ENCODE assay signal across 8 mouse cellular contexts in the genomic region with DNA sequence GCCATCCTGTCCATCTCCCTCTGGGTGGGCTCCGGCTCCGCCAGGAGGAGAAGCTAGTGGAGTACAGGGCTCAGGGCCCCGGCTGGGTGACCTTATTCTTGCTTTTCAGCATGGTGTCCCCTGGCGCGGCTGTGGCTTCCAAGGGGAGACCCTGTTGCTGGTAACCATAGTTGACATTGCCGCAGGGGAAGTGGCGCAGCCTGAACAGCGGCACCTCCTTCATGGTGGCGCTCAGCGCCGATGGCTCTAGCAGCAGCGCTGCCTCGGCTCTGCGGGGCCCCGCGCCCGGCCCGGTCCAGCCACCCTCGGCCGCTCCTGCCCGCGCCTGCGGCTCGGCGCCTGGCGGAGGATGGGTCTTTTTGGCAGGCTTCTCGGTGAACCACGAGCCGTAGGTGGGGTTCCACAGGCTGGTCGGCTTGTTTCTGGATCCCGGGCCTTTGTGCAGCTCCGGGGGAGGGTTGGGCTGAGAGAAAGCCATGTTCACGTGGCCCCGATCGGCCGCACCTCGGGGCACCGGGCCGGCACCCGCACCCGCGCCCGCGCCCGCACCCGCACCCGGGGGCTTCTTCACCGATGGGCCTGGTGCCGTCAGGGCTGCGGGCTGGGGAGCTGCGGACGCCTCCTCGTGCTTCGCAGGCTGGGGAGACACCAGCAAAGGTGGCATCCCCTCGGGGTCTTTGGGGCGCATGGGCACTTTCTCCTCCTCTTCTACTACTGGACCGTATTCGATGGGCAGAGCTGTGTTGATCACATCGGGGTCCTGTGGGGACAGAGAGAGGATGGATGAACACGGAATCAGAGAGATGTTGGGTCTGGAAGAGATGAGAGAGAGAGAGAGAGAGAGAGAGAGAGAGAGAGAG.
A peak's percentile ranks its signal among the peaks of the same experiment; 100 is the strongest.
DNase-seq lines count a peak whose midpoint lies in the region; ATAC-seq and TF ChIP-seq lines count a peak whose summit lies in the region.

No protein-coding gene starts in this region.

- DNase-seq in adrenal gland, adult (ENCODE audit: inconsistent age in 2 of 2, low spot score in 1 of 2) = peak; percentile 21 to 56
- no peak for DNase-seq in adrenal gland, adult 8-10 months
- peak; percentile 62 for DNase-seq in brain, embryonic 14.5 days (ENCODE audit: low read depth)
- DNase-seq in heart, adult 8-10 months (ENCODE audit: low spot score) = peak; percentile 7
- peak; percentile 18 for DNase-seq in kidney, postnatal 0 days (ENCODE audit: low spot score)
- DNase-seq in liver, postnatal 0 days = no peak
- peak; percentile 68 for DNase-seq in retina, embryonic 14.5 days (ENCODE audit: low spot score)

- no peaks in the 10 kb centered on the region for H3K9me3 ChIP-seq in kidney, postnatal 0 days (replicated peaks; ENCODE audit: low read length)
- no peaks in the 10 kb centered on the region for H3K9me3 ChIP-seq in liver, postnatal 0 days (ENCODE audit: low read length)

- no peaks in the 10 kb centered on the region for H3K4me1 ChIP-seq in kidney, postnatal 0 days (replicated peaks; ENCODE audit: insufficient read depth, low read length)
- H3K4me1 ChIP-seq in liver, postnatal 0 days (ENCODE audit: insufficient read depth) = peaks cover 5% of the 10 kb centered on the region

- TF ChIP-seq EP300 in liver, postnatal 0 days (IDR thresholded peaks at IDR 0.05; ENCODE audit: low read depth) = no peak

- H3K9ac ChIP-seq in kidney, postnatal 0 days (ENCODE audit: low read depth, low read length) = peak overlapping the region; percentile 59
- H3K9ac ChIP-seq in liver, postnatal 0 days (replicated peaks) = no peak overlapping the region; the same call in 1 of the 2 replicates

- ATAC-seq in kidney, postnatal 0 days (replicated peaks; ENCODE audit: low FRiP score, low read depth) = peak; percentile 70
- ATAC-seq in liver, postnatal 0 days = no peak
- no peak for ATAC-seq in erythroblast, adult 5-6 weeks (replicated peaks; ENCODE audit: low FRiP score, poor library complexity, severe bottlenecking)

- H3K36me3 ChIP-seq in kidney, postnatal 0 days (ENCODE audit: insufficient read depth, low read length) = no peaks in the 10 kb centered on the region
- no peaks in the 10 kb centered on the region for H3K36me3 ChIP-seq in liver, postnatal 0 days (replicated peaks; ENCODE audit: insufficient read depth, low read length)

- TF ChIP-seq POLR2A in brain, embryonic 14.5 days (IDR thresholded peaks at IDR 0.05; ENCODE audit: borderline replicate concordance, extremely low read depth, insufficient read depth, insufficient read length, poor library complexity, severe bottlenecking) = peak; percentile 21; the same call in 1 of the 2 replicates

- H3K4me2 ChIP-seq in kidney, postnatal 0 days (ENCODE audit: low read length) = peak overlapping the region; percentile 94
- peak overlapping the region; percentile 68 for H3K4me2 ChIP-seq in liver, postnatal 0 days (ENCODE audit: low read depth, low read length)

- H3K4me3 ChIP-seq in kidney, postnatal 0 days (replicated peaks; ENCODE audit: low read depth, low read length) = peak overlapping the region; percentile 40
- peak overlapping the region; percentile 30 for H3K4me3 ChIP-seq in liver, postnatal 0 days (ENCODE audit: low read depth, low read length)

- H3K27me3 ChIP-seq in kidney, postnatal 0 days (ENCODE audit: insufficient read depth, low read length) = no peaks in the 10 kb centered on the region
- peaks cover 18% of the 10 kb centered on the region for H3K27me3 ChIP-seq in liver, postnatal 0 days (ENCODE audit: insufficient read depth, low read length)

- no peak for TF ChIP-seq CTCF in brain, embryonic 14.5 days (IDR thresholded peaks at IDR 0.05; ENCODE audit: borderline replicate concordance, extremely low read depth, insufficient read depth, insufficient read length)
- TF ChIP-seq CTCF in kidney, postnatal 0 days (IDR thresholded peaks at IDR 0.05; ENCODE audit: low read depth) = no peak
- no peak for TF ChIP-seq CTCF in liver, postnatal 0 days (IDR thresholded peaks at IDR 0.05; ENCODE audit: low read depth)

- H3K27ac ChIP-seq in kidney, postnatal 0 days = no peak overlapping the region
- no peak overlapping the region for H3K27ac ChIP-seq in liver, postnatal 0 days (ENCODE audit: low read depth)

- WGBS in kidney, postnatal 0 days = 7% methylated on average over 58 of the region's 60 CpGs
- 7% methylated on average over 60 of the region's 60 CpGs for WGBS in liver, postnatal 0 days (ENCODE audit: insufficient replicate concordance)

Comparison
In these comparisons a context has a peak if more than half of its experiments do, and no peak if none do; other contexts are left out.
1. DNase-seq: peak in adrenal gland, adult (2 of 2), brain, embryonic 14.5 days (single experiment), heart, adult 8-10 months (single experiment), kidney, postnatal 0 days (single experiment) and retina, embryonic 14.5 days (single experiment); none in adrenal gland, adult 8-10 months (single experiment) and liver, postnatal 0 days (single experiment).